Mouse (Mus musculus) hindbrain, embryonic 12.5 days (tissue): ENCODE measurements around the gene Bpifb9a. TPM values are rescaled to one million over a fixed set of nuclear protein-coding genes. Genes with fewer than 3 reads are reported as not detected.
"Not testable (repeated sequence)": the region's sequence is repeated elsewhere in the genome, so short reads cannot be mapped to it uniquely, and the experiment has no call there.

Source experiments
- ATAC-seq: fragments of 200-750 bp; cut with Nextera tagmentation; 2 replicates; pipeline ENCODE4 v1.8.0; 2017; ENCODE audit warnings: moderate TSS enrichment; ENCODE audit not compliant: low FRiP score
- H3K27ac ChIP-seq: fragments of 300-500 bp; sonication (generic); 2 replicates; pipeline ENCODE4 v1.5.1; 2016; ENCODE audit warnings: mild to moderate bottlenecking
- H3K27me3 ChIP-seq: fragments of 300-500 bp; sonication (generic); 2 replicates; pipeline ENCODE4 v1.6.1; 2016; ENCODE audit warnings: mild to moderate bottlenecking
- H3K36me3 ChIP-seq: fragments of 300-500 bp; sonication (generic); 2 replicates; pipeline ENCODE4 v1.6.1; 2016; ENCODE audit warnings: mild to moderate bottlenecking
- H3K4me1 ChIP-seq: fragments of 300-500 bp; sonication (generic); 2 replicates; pipeline ENCODE4 v1.6.1; 2016
- H3K4me2 ChIP-seq: fragments of 300-500 bp; sonication (generic); replicated peaks from 2 replicates; pipeline ENCODE4 v1.6.1; 2016; ENCODE audit warnings: mild to moderate bottlenecking
- H3K4me3 ChIP-seq: fragments of 300-500 bp; sonication (generic); 2 replicates; pipeline ENCODE4 v1.5.1; 2016; ENCODE audit warnings: mild to moderate bottlenecking
- H3K9ac ChIP-seq: fragments of 300-500 bp; sonication (generic); 2 replicates; pipeline ENCODE4 v1.6.1; 2016; ENCODE audit warnings: mild to moderate bottlenecking, moderate library complexity
- H3K9me3 ChIP-seq: fragments of 300-500 bp; sonication (generic); replicated peaks from 2 replicates; pipeline ENCODE4 v1.6.1; 2016; ENCODE audit warnings: mild to moderate bottlenecking
- WGBS: fragments of 180-500 bp; shearing (Covaris S2); methylation state at CpG from one replicate; pipeline ENCODE4 v1.1.7; 2016; 5-methylcytosine and 5-hydroxymethylcytosine counted together
- polyA plus RNA-seq: library from polyadenylated mRNA; unstranded; fragments of >200 nt; fragmentation: Nextera tagmentation; extraction: Ambion mirVana; gene quantifications from 2 replicates; pipeline ENCODE4 v1.2.1, GENCODE M21; 2016

The Bpifb9a gene
- polyA plus RNA-seq: not detected in 2 replicates

GRCm38 (mm10) chr2:154257554-154257953 is at the start of gene Bpifb9a:
Gene Bpifb9a (plus strand): TSS chr2:154257854.
- 87% methylated on average over 5 of the region's 5 CpGs for WGBS

DNA sequence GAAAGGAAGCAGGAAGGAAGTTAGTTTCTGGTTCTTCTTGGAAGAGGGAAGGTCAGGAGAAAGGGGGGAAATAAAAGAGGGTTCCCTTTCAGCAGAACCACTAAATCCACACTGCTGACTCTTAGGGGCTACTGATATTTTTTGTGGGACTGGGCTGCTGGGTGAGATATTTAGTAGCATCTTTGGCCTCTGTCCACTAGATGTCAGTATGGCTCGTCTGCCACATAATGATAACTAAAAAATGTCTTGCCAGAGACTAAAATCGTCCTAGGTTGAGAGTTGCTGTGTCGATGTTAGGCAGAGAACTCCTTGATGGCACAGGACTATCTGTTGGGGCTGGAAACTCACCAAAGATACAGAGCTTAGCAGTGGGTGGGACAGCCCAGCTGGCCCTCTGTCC is 48.5 kb upstream of the Bpifb9a start:
- no peak overlapping the region for H3K27ac ChIP-seq
- H3K4me3 ChIP-seq: no peak overlapping the region
- H3K9ac ChIP-seq: no peak overlapping the region
- no peak for ATAC-seq
- no peaks in the 10 kb centered on the region for H3K36me3 ChIP-seq
- H3K4me2 ChIP-seq: no peak overlapping the region
- H3K4me1 ChIP-seq: no peaks in the 10 kb centered on the region; the same call in 1 of the 2 replicates
- H3K9me3 ChIP-seq: no peaks in the 10 kb centered on the region
- 17% methylated on average over 3 of the region's 3 CpGs for WGBS
- no peaks in the 10 kb centered on the region for H3K27me3 ChIP-seq

More at GRCm38 (mm10) chr2:154257554-154257953, at the start of gene Bpifb9a:
- H3K4me1 ChIP-seq, H3K9ac ChIP-seq, H3K4me3 ChIP-seq, H3K9me3 ChIP-seq, ATAC-seq, H3K27ac ChIP-seq, H3K27me3 ChIP-seq, H3K4me2 ChIP-seq, H3K36me3 ChIP-seq: not testable (repeated sequence)

GRCm38 (mm10) chr2:154211121-154211520 is 46.5 kb upstream of the Bpifb9a start:
- H3K27me3 ChIP-seq: no peaks in the 10 kb centered on the region
- 41% methylated on average over 1 of the region's 1 CpGs for WGBS
- ATAC-seq: no peak
- no peak overlapping the region for H3K4me2 ChIP-seq
- no peak overlapping the region for H3K4me3 ChIP-seq
- no peaks in the 10 kb centered on the region for H3K9me3 ChIP-seq
- no peak overlapping the region for H3K9ac ChIP-seq
- no peak overlapping the region for H3K27ac ChIP-seq
- no peaks in the 10 kb centered on the region; the same call in 1 of the 2 replicates for H3K4me1 ChIP-seq
- no peaks in the 10 kb centered on the region for H3K36me3 ChIP-seq

DNA sequence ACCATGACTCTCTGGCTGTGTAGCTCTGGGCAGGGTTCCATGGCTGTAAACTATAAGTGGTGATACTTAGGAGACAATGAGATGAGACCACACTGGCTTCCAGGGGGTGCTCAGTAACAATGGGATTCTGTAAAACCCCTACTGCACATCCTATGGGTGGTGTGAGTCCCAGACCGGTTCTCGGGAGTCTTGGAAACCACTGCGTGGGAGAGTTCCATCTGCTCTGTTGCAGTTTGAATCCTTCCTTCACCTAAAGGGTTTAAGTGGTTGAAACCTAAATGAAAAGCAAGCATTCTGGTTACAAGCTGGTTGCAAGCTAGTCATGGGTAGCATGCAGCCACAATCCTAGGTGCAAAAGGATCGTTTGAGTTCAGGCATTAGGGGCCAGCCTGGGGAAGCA is 45.8 kb upstream of the Bpifb9a start:
- ATAC-seq: no peak
- H3K9me3 ChIP-seq: no peaks in the 10 kb centered on the region
- no peak overlapping the region for H3K4me3 ChIP-seq
- H3K36me3 ChIP-seq: no peaks in the 10 kb centered on the region
- H3K4me2 ChIP-seq: no peak overlapping the region
- no peaks in the 10 kb centered on the region; the same call in 1 of the 2 replicates for H3K4me1 ChIP-seq
- WGBS: 85% methylated on average over 4 of the region's 4 CpGs
- no peak overlapping the region for H3K27ac ChIP-seq
- no peak overlapping the region for H3K9ac ChIP-seq
- no peaks in the 10 kb centered on the region for H3K27me3 ChIP-seq

GRCm38 (mm10) chr2:154215191-154215590 is 42.5 kb upstream of the Bpifb9a start:
- no peak for ATAC-seq
- 17% methylated on average over 5 of the region's 5 CpGs for WGBS
- no peak overlapping the region for H3K4me2 ChIP-seq

DNA sequence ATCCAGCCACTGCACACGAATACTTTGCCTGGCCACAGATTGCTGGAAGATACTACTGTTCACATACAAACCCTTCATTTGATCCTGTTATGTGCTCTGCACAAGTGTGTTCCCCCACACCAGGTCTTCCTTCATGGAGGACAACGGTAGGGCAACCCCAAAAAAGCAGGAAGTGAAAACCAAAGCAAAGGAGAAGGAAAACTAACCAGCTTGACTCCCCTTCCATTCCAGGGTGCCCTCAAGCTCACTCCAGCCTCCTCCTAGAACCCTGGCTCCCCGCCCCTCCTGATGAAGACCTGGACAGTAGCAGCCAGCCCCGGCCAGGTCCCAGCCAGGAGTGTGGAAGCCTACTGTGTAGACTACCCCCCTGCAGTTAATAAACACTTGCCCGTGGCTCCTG is 37.7 kb upstream of the Bpifb9a start:
- Histone ChIP-seq H3K9ac (no peak overlapping the region), H3K9me3 (no peaks in the 10 kb centered on the region), H3K27ac (no peak overlapping the region), H3K4me2 (no peak overlapping the region), H3K4me3 (no peak overlapping the region), H3K36me3 (no peaks in the 10 kb centered on the region), H3K27me3 (no peaks in the 10 kb centered on the region), H3K4me1 (peaks cover 12% of the 10 kb centered on the region)
- ATAC-seq: no peak
- WGBS: 82% methylated on average over 5 of the region's 5 CpGs

More at GRCm38 (mm10) chr2:154215191-154215590, 42.5 kb upstream of the Bpifb9a start:
- Histone ChIP-seq H3K4me3 (no peak overlapping the region), H3K27ac (no peak overlapping the region), H3K9me3 (no peaks in the 10 kb centered on the region), H3K4me1 (no peaks in the 10 kb centered on the region; the same call in 1 of the 2 replicates), H3K27me3 (no peaks in the 10 kb centered on the region), H3K36me3 (no peaks in the 10 kb centered on the region), H3K9ac (no peak overlapping the region)

DNA sequence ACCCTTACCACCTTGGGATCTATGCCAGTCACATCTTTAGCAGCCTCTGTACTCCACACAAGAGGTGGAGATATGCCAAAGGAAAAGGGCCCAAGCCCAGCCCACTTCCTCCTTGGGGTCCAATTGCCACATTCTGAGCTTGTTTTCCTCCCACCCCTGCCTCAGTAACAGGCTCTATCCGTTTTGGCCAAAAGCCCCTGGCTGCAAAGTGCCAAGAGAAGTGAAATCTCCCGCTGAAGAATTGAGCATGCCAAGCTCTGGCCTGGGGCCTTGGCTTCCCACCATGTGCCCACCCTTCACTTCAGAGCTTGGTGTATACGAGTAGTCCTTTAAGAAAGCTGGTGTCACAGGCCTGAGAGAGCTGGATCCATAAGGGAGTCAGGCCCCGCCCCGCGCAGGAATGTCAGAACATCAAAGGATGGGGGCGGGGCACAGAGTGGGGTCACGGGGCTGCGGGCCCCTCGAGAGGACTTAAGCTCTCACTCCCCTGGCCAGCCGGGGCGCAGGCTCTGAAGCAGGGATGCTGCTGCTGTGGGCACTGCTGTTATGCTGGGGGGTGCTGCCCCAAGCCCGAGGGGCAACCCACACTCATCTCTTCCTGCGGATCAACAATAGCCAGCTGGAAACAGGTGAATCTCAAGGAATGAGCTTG is 34.3 kb upstream of the Bpifb9a start, which contains the start of gene Bpifb5:
Gene Bpifb5, plus strand, starts transcription at position 478 of the 652 bp plus-strand sequence.
- Histone ChIP-seq H3K27me3 (no peaks in the 10 kb centered on the region), H3K9ac (no peak within 1 kb of the TSS), H3K4me3 (no peak within 1 kb of the TSS), H3K9me3 (no peaks in the 10 kb centered on the region), H3K4me1 (peaks cover 14% of the 10 kb centered on the region), H3K36me3 (no peaks in the 10 kb centered on the region), H3K27ac (no peak within 1 kb of the TSS), H3K4me2 (no peak within 1 kb of the TSS; the same call in 1 of the 2 replicates)
- 5% methylated on average over 14 of the region's 14 CpGs for WGBS
- ATAC-seq: no peak

- no peak for ATAC-seq
- H3K4me1 ChIP-seq: peaks cover 14% of the 10 kb centered on the region
- H3K9me3 ChIP-seq: no peaks in the 10 kb centered on the region
- no peaks in the 10 kb centered on the region for H3K36me3 ChIP-seq
- H3K4me3 ChIP-seq: no peak overlapping the region
- no peak overlapping the region; the same call in 1 of the 2 replicates for H3K4me2 ChIP-seq
- no peak overlapping the region for H3K27ac ChIP-seq
- H3K27me3 ChIP-seq: no peaks in the 10 kb centered on the region
- no peak overlapping the region for H3K9ac ChIP-seq
- WGBS: 4% methylated on average over 2 of the region's 2 CpGs
Observed at GRCm38 (mm10) chr2:154223917-154224273, 33.8 kb upstream of the Bpifb9a start.

GRCm38 (mm10) chr2:154226991-154227390 is 30.7 kb upstream of the Bpifb9a start:
- no peak overlapping the region for H3K27ac ChIP-seq
- no peaks in the 10 kb centered on the region for H3K36me3 ChIP-seq
- H3K4me1 ChIP-seq: peaks cover 14% of the 10 kb centered on the region
- no peak for ATAC-seq
- H3K27me3 ChIP-seq: no peaks in the 10 kb centered on the region
- no peak overlapping the region for H3K9ac ChIP-seq
- no peak overlapping the region for H3K4me2 ChIP-seq
- 80% methylated on average over 4 of the region's 4 CpGs for WGBS
- H3K9me3 ChIP-seq: no peaks in the 10 kb centered on the region
- no peak overlapping the region for H3K4me3 ChIP-seq

- WGBS: 86% methylated on average over 5 of the region's 5 CpGs
- no peak overlapping the region for H3K4me3 ChIP-seq
- H3K27me3 ChIP-seq: no peaks in the 10 kb centered on the region
- H3K36me3 ChIP-seq: no peaks in the 10 kb centered on the region
- no peak for ATAC-seq
- no peak overlapping the region for H3K4me2 ChIP-seq
- no peak overlapping the region for H3K27ac ChIP-seq
- no peak overlapping the region for H3K9ac ChIP-seq
- no peaks in the 10 kb centered on the region for H3K9me3 ChIP-seq
- H3K4me1 ChIP-seq: peaks cover 14% of the 10 kb centered on the region
Observed at GRCm38 (mm10) chr2:154227830-154228229, 29.8 kb upstream of the Bpifb9a start.

DNA sequence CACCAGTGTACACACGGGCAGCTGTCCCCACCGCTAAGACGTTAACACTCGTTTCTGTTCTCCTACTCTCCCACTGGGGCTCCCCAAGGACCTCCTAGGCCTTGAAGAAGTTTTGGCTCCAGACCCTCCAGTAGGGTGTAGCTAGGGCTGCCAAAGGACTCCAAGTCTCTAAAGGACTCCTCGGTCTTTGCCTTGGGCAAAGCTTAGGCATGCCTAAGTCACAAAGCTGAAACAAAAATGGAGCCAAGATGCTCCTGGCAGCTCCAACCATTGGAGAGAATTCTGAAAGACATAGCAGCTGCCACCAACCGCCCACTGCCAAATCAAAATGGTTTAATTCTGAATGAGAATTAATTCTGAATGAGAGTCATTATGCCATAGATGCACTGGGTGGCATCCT is 24.2 kb upstream of the Bpifb9a start:
- Histone ChIP-seq H3K36me3 (no peaks in the 10 kb centered on the region), H3K4me1 (no peaks in the 10 kb centered on the region), H3K27ac (no peak overlapping the region), H3K4me3 (no peak overlapping the region), H3K9me3 (no peaks in the 10 kb centered on the region), H3K9ac (no peak overlapping the region), H3K27me3 (no peaks in the 10 kb centered on the region), H3K4me2 (no peak overlapping the region)
- WGBS: 90% methylated on average over 6 of the region's 6 CpGs
- no peak for ATAC-seq

DNA sequence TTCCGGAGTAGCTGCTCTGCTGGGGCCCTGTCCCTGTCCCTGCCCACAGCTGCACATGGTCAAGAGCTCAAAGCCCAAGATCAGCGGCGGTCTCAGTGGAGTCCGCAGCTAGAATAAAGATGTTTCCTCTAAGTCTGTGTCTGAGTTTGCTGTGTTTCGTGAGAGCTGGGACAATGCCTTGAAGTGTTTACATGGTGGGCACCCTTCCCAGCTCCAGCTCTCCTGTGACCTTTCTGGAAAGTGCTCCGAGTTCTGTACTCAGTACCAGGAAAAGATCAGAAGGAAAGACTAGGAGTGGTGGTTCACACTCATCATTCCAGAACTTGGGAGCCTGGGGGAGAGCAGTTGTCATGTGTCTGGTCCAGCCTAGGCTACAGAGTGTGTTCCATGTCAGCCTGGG is 16.9 kb upstream of the Bpifb9a start:
- WGBS: 85% methylated on average over 6 of the region's 6 CpGs
- ATAC-seq: no peak
- Histone ChIP-seq H3K4me3 (no peak overlapping the region), H3K36me3 (no peaks in the 10 kb centered on the region), H3K27me3 (no peaks in the 10 kb centered on the region), H3K27ac (no peak overlapping the region), H3K9ac (no peak overlapping the region), H3K9me3 (no peaks in the 10 kb centered on the region), H3K4me2 (no peak overlapping the region), H3K4me1 (no peaks in the 10 kb centered on the region)

GRCm38 (mm10) chr2:154242726-154243125 is 14.9 kb upstream of the Bpifb9a start:
- ATAC-seq, H3K4me2 ChIP-seq, H3K9me3 ChIP-seq, H3K36me3 ChIP-seq, H3K27me3 ChIP-seq, H3K4me3 ChIP-seq, H3K9ac ChIP-seq, H3K4me1 ChIP-seq, H3K27ac ChIP-seq: not testable (repeated sequence)
- 96% methylated on average over 11 of the region's 12 CpGs for WGBS
